Mouse (Mus musculus): Measurements from ENCODE around the gene Als2cr12.

DNA sequence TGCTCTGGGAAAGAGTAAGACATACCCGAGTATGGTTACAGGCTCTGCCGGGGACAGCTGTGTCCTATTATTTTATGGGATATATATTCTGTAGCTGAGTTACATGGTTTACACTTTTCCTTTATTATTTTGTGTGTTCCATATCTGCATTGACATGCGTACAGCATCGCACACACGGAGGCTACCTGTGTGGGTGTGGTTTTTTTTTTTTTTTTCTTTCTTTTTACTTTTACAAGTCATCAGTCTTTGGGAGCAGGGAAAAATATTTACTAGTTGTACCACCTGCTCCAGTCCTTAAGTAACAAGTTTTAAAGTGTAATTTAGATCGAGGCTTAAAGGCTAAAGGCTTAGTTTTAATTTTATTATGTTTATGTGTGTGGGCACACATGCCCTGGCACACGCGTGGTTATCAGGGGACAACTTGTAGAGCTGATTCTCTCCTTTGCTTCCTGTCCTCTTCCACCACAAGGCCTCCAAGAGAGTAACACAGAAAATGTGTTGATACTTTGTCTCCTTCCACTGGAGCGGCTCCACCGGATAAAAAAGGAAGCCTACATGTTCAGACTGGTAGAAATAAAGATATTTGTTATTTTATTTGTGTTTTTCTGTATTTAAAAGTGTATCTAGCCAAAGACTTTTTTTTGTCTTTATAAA, 15.0 kb upstream of the Als2cr12 start:
- TF ChIP-seq POLR2A (IDR thresholded peaks at IDR 0.05; ENCODE audit: low read depth, low read length) (no peak), CTCF (IDR thresholded peaks at IDR 0.05; ENCODE audit: extremely low read depth, insufficient read length, insufficient replicate concordance, low read depth, low read length) (no peak)
